Mouse (Mus musculus) WW6 (cell line): ENCODE measurements around the gene Gbx1.

Source experiments
- DNase-seq: peaks from one replicate; pipeline ENCODE4 v3.0.0-alpha.2; 2013; ENCODE audit warnings: low read depth, low spot score

Gene Gbx1

GRCm38 (mm10) chr5:24477909-24478308 is 49.1 kb downstream of the Gbx1 start:
- DNase-seq = no peak

- DNase-seq = no peak
These were observed 51.3 kb downstream of the Gbx1 start for GRCm38 (mm10) chr5:24475476-24476241.

DNA sequence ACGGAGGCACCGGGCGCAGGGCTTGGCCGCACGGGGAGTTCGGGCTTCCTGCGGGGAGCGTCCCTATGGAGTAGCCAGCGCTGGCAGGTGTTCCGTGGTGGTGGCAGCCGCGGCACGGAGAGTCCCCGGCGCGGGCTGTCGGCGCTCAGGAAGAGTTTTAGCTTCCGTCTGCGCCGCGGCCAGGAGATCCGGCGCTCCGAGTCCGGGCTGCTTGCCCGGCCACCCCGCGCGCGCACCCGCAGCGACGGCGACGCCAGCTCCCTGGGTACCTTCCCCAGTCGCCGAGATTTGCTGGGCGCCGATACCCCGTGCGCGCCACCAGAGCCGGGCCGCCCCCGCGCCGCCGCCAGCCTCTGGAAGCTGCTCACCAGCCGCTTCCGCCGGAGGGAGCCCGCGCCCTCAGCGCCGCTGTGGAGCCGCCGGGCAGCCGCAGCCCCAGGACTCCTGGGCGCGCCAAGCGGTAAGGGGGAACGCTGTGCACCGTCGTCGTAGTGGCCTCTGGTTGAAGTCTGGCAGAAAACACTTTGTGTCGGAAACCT is 52.2 kb downstream of the Gbx1 start:
- DNase-seq = no peak

GRCm38 (mm10) chr5:24474025-24474722 is 52.8 kb downstream of the Gbx1 start:
- DNase-seq = no peak

DNA sequence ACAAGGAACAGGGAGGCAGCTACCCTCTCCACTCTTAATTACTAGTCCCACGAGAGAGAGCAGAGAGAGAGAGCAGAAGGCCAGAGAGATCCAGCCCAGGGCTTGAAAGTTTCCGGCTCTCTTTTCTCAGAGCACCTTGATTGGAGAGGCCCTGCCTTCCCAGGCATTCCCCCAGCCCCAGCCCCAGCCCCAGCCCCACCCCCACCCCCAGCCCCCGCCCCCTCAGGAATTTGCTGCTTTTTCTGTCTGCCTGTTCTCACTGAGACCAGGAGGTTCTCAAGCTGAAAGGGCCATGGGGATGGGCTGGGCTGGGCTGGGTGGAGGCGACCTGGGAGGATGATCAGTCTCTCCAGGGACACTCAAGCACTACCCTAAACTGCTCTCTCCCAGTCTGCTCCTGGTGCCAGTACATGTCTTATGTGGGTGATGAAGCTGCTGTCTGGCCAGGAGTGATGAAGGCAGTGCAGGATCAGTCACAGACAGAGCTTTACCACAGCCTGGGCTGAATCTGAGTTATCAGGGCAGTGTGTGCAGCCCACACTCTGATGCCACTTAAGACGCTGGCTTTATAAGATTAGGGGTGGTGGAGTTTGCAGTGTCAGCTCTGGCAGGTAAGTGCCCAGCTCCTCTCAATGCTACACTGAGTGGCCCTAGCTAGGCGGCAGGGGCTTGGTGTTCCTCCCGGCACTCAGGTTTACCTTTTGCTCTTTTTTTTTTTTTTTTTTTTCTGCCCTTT is 54.0 kb downstream of the Gbx1 start:
- DNase-seq = no peak

DNA sequence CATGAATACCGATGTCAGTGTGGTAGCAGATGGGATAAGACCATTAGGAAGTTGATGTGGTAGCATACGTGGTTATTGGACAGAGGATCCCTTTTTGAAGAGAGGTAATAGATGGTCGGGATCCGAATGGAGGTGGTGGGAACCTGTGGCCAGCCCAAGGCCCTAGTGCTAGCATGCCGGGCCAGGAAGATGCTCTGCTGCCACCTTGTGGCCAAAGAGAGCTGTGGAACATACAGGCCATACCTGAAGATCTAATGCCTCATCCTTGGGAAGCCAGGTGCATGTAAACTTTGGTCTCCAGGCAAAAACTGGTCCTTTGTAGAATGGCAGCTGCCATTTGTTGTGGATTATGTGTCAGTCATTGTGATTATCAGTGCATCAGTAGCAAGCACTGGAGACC is 56.4 kb downstream of the Gbx1 start:
- peak; percentile 61 for DNase-seq

DNA sequence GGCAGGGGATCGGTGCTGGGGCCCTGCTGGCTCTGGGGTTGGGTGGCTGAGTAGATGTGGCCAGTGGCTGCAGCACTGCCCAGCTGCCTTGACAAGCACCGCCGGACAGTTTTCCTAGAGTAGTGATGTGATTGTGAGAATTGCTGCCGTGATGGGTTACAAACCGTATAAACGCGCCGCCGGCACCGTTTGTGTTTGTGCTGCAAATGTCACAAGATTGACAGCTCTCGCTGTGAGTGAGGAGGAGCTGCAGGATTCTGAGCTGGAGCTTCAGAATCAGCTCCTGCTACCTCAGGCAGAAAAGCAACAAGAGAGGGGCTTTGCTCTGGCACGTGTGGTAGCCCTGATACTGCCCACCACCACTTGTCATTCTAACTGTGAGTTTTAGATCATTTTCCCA is 60.2 kb downstream of the Gbx1 start:
- no peak for DNase-seq

DNA sequence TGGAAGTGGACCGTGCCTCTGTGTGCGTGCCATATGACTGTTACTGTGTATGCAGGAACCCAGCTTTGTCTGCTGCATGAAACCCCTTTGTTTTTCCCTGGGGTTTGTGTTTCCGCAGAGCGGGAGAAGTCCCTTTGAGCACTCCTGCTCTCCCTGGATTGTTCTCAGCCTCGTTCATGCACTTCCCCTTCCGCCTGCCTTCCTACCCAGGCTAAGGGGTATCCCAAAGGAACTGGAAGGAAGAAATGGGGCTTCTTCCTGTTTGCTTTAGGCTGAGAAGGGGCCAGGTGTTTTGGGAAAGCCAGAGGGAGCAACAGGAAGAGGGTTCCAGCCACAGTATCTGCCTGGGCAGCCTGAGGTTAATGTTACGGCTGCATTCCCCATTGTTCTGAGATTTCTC is 71.4 kb downstream of the Gbx1 start:
- no peak for DNase-seq

DNA sequence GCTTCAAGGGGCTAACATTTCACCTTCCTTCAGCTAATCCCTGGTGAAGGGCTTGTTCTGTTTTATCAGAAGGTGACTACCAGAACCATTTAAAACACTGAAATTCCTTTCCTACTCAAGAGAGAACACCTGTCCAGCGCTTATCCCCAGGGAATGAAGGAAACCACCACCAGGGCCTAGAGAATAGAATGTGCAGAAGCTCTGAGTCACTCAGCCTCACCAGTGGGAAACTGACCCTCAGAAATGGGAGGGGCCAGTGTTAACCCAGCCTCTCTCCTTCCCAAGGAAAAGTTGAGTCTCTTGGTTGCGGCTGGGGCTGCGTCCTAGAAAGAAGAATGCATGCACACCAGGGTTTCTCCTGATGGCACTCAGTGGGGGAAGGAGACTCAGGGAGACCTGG is 71.9 kb downstream of the Gbx1 start:
- DNase-seq = no peak

DNA sequence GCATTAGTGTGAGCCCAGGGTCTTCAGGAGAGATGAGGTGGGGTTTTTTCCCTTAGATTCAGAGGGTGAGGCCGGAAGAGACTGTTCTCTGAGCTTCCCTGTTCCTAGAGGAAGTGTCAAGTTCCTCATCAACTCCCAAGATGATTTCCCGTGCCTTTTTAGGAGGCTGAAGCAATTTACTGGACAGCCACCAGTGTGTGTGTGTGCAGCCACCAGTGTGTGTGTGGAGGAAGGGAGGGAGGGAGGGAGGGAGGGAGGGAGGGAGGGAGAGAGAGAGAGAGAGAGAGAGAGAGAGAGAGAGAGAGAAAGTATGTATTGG is 73.1 kb downstream of the Gbx1 start:
- no peak for DNase-seq

DNA sequence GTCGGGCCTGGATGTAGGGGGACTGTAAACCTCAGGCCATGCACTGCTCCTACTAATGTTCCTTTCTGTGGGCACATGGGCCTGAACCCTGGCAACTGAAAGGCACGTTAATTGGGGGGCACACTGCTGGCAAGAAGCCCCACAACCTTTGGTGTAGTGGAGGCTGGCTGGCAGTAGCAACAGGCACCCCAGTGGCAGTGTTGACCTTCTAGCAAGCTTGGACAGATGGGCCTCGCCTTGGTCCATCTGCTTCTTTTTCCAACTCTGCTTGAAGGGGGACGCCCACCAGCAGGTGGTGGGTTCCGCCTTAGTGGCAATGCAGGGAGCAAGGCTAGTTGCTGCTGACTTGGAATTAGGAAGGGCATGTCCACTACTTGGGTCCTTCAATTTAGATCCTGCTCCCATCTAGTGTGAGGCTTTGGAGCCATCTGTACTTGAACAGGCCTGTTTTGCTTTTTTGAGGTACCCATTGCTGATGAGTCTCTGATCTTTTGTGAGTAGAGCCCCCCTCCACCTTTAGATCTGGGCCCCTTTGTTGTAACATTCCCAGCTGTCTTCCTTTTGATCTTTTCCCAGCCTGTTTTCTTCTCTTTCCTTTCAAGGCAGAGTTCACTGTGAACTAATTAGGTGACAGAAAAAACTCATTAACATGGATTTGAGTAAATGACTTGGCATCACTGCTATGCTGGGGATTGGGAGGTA is 73.6 kb downstream of the Gbx1 start:
- no peak for DNase-seq
